Mouse (Mus musculus) neural tube, embryonic 10.5 days (tissue): ENCODE results near the gene Sprtn.

Experiments used
- DNase-seq: peaks from one replicate; pipeline ENCODE4 v3.0.0-alpha.2; 2017; ENCODE audit warnings: low spot score; ENCODE audit errors: extremely low spot score

Gene Sprtn

DNA sequence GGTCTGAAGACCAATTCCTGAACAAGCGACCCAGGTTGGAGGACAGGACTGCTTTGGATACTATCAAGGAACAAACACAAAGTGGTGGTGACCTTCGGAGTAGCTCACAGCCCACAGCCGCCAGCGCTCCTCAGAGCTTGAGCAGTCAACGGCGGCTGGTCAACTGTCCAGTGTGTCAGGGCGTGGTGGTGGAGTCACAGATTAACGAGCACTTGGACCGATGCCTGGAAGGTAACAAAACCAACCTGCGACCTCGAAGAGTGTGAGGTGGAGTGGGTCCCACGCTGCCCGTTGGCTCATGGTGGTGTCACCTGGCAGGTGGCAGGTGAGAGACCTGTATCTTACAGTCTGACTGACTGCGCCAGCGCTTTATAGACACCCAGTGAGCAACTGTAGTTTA is 5.5 kb downstream of the Sprtn start:
- no peak for DNase-seq

DNA sequence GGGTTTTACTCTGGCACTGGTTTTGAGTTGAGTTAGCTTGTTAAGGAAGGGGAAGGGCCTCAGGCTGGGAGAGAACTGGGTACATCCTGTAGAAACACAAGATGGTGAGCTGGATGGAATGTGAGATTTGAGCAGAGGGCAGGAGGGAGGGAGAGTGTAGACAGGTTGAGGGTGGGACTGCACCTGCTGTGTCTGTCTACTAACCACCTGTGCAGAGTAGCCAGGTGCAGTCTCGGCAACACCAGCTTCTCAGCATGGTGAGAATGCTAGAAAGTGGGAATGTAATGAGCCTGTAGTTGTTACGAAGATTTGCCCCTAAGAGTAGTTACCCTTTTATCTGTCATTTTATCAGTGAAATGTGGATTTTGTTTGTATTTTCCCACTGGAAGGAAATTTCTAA is 7.8 kb downstream of the Sprtn start:
- DNase-seq, result no peak

DNA sequence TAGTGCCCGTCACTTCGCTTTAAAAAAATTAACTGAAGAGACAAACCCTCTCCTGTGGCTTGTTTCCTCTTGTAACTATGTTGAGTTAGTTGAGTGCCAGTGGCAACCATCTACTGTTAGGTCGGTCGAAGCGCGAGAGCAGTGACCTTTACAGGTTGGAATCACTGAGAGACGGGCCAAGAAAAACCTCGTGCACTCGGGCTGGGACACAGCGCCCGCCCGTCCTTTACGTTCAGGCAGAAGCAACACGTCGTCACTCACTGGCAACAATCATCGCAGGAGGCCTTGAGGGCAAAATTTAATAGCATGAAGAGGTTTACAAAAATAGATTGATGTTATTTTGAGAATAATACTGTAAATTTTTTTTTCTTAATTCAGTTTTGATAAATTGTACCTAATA is 12.2 kb downstream of the Sprtn start:
- no peak for DNase-seq

- no peak for DNase-seq
These were observed 12.7 kb downstream of the Sprtn start for GRCm38 (mm10) chr8:124910349-124910748.

DNA sequence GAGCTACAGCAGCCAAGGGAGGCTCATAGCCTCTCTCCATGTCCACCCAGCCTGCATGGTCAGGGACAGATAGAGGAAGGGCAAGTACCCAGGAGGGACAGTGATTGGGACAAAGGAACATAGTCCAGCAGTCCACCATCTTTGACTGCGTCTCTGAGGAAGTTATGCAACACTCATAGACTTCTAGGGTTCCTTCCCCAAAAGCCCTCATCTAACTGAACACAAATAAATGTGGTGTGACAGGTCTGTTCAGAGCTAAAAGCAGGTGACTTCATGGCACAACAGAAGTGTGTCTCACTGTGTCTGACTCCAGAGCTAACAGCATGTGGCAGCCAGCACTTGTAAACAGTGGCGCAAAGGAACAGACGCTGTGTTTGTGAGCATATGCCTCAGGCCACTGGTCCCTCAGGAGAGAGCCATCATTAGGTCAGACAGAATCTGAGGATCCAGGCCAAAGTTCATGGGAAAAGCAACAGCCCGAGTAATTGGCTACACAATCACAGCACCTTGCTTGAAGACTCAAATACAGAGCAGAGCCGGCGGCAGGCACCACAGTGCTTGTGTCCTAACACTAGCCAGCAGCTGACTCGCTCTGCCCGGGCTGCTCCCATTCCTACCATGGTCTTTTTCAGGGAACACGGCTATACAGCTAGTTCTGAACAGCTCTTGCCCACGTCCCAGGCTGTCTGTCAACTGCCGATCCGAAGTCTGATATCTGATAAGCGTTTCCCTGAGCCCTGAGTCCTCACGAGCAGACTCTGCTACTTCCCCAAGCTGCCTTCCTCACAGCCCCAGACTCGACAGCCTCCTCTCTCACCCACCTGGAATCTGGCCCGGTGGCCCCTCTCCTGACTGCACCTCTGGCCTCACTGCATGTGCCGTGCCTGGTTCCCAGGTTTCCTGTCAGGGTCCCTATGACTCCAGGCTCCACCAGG is 14.5 kb downstream of the Sprtn start:
- DNase-seq, result no peak

GRCm38 (mm10) chr8:124914061-124914460 is 16.4 kb downstream of the Sprtn start:
- DNase-seq, result no peak

DNA sequence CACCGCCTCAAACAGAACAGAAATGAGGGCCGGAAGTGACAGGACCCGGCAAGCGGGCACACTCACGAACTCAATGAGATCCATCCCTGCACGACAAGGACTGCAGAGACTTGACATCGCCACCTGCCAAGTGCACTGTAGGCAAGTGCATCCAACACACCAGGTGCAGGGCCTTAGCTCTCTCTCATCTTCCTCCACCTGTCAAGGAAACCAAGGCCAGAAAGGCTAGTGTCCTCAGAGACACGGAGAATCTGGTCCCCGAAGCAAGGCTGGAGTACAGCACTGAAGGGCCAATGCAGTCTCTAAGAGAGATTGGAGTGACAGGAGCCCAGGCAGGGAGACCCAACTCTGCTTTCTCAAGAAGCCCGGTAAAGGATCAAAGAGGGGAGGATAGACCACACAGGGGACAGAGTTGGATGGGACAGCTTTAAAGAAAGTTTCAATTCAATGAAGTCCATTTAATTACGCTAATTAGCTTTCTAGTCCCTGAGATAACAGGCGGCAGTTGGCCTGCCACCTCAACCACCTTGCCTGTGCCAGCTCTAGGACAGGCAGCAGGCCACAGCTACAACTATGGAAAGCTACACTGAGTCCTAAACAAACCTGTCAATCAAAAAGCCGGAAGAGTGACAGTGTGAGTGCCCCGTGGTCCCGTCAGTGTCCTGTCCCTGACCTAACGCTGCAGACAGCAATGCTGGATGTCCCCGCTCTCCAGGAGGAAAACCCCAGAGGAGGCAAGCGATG is 20.2 kb downstream of the Sprtn start:
- DNase-seq, result no peak

GRCm38 (mm10) chr8:124921369-124922279 is 23.9 kb downstream of the Sprtn start:
- no peak for DNase-seq

- no peak for DNase-seq
These were observed 24.9 kb downstream of the Sprtn start for GRCm38 (mm10) chr8:124922490-124923089.

- no peak for DNase-seq
These were observed 26.4 kb downstream of the Sprtn start for GRCm38 (mm10) chr8:124923971-124924652.

DNA sequence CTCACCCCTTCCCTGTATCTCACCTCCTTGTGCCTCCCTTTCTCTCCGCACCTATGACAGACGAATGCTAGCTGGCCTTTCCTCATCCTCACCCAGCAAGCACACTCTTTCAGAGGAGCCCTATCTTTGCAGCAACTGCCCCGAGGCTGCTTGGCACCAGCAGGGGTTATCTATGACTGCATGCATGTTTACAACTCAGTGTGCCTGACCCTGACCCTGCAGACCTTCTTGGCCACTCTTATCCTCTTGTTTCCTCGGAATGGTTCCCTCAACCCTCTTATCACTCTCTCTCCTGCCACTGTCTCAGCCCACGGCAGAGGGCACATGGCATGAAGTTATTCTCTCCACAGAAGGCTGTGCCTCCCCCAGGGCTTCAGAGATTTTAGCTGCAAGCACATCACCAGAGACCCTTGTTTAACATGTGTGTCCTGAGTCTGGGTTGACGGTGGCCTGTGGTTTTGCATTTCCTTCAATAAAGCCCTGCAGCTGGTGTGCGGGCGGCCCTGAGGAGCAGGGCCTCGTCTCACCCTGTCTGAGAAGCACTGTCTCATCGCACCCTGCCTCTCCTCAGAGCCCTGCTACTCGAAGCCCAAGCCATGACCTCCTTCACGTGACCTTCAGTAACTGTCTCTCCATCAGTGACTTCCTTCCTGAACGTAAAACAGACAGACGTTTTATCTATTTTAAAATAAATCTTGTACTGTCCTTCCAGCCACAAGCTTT is 28.0 kb downstream of the Sprtn start:
- no peak for DNase-seq

DNA sequence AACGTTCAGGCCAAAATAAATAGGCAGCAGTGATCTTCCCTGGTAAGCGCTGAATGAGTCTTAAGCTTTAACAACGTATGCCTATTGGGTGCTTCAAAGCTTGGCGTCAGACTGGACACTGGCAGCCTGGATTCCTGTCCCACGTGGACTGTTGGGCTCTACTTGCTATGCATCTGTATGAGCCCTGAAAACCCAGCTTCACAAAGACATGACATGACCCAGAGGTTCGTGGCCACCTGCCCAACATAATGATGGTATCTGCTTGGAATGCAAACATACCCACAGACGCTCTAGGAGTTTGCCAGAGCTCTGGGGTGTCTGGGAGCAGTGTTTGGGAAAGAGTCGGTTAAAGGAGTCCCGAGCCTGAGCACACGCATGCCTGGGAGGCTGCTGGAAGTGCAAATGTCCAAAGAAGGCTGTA is 28.7 kb downstream of the Sprtn start:
- no peak for DNase-seq

DNA sequence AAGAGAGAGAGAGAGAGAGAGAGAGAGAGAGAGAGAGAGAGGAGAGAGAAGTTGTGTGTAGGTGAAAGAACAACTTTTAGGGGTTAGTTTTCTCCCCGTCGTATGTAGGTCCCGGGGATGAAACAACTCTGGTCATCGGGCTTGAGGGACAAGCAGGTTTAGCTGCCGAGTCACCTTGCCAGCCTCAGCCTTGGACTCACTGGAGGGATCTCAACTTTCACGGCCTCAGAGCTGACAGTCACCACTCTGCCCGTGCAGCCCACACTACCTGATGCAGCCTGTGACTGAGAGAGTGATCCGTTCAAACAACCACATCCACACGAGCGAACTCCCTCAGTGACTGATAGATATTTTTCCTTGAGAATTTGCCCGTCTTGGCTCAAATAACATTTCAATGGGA is 31.3 kb downstream of the Sprtn start:
- no peak for DNase-seq

GRCm38 (mm10) chr8:124930086-124930485 is 32.4 kb downstream of the Sprtn start:
- DNase-seq, result no peak

DNA sequence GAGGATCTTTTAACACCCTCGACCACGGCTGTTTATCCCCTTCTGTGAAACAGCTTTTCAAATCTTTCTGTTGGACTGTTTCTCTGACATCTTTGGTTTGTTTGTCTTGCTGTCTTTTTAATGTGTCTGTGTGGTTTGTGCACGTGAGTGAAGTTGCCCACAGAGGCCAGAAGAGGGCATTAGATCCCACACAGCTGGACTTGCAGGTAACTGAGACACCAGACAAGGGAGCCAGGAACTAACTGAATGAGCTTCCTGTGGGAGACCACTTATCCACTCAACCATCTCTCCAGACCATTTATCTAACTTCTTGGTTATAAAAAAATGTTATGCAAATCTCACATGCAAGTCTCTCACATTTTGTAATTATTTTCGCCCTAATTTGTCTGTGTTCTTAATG is 33.0 kb downstream of the Sprtn start:
- DNase-seq, result no peak

DNA sequence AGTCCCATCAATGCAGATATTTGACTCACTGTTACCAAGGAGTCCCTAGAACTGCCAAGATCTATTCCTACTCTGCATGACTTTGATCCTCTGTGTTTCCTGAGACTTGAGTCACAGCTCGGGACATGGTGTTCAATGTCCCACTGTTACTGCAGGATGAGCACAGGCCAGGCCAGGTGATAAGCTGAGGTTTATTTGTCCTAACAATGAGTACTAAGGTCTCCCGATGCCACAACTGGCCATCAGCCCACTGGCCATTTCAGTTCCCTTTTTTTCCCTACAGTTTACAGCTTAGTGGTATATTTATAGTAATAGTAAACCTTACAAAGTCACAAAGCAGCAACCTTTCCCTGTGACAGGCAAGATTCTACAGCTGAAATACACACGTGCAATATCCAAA is 34.7 kb downstream of the Sprtn start:
- DNase-seq, result no peak

GRCm38 (mm10) chr8:124935116-124935515 is 37.4 kb downstream of the Sprtn start:
- no peak for DNase-seq

DNA sequence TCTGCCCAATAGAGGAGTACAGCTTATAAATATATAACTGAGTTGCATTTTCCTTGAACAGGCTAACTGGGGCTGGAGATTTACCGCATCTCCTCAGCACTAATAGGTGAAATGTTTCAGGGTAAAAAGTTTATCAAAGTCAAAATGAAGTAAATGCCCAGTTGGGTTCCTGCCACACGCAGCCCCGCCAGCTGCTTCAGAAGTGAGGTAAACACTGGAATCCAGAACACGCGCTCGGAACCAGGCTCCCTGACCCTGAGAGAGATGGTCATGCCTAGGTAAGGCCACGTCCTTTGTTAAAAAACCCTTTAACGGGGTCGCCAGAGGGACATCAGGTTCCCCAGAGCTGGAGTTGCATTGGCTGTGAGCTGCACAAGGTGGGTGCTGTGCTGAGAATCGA is 39.0 kb downstream of the Sprtn start:
- no peak for DNase-seq

DNA sequence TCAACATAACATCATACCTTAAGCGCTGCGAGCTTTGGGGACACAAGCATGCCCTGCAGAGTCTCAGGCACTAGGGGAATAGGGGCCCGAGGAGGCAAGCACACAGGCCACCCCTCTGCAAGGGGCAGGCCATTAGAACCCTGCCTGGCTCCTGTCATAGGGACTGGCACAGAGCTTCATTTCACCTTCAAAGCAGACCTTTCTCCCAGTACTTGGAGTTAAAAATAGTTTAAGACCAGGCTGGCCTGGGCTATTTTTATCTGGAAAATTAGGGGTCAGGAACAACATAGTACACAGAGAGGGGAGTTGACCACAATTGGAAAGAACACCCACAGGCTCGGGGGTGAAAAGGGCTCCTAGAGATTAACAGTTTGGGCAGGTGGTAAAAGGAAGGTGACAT is 39.6 kb downstream of the Sprtn start:
- no peak for DNase-seq

GRCm38 (mm10) chr8:124943801-124944200 is 46.1 kb downstream of the Sprtn start:
- DNase-seq, result no peak
